Mouse (Mus musculus): ENCODE measurements around the gene Atp5mpl.

The Atp5mpl gene

GRCm38 (mm10) chr12:111966683-111967173 is at the start of gene Atp5mpl:
Atp5mpl (minus strand) TSS chr12:111966977.
- peak; percentile 95 for DNase-seq

GRCm38 (mm10) chr12:112016346-112016745 is 49.6 kb upstream of the Atp5mpl start:
- no peak for DNase-seq

DNA sequence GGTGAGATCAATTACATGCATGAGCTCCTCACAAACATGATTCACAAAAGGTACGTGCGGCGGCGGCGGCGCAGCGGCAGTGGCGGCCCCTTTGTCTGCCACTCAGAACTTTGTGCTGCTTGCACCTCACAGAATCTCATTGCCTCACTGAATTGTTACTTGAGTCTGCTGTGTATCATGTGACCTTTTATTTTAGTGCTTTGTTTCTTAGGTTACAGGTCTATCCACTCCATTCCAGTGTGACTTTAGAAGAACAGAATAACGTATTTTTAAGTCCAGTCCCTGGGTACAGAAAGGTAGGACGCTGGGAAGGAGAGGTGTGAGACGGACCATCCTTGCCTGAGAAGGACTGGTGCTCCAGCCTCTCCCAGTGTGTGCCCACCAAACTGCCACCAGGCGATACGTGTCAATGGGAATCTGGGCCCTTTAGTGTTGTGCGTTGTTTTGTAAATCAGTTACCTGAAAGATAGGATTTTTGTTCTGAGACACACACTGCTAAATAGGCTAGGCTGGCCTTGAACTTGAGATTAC is 46.6 kb upstream of the Atp5mpl start:
- peak; percentile 25 for DNase-seq

GRCm38 (mm10) chr12:112012511-112013270 is 45.9 kb upstream of the Atp5mpl start:
- DNase-seq = peak; percentile 35

DNA sequence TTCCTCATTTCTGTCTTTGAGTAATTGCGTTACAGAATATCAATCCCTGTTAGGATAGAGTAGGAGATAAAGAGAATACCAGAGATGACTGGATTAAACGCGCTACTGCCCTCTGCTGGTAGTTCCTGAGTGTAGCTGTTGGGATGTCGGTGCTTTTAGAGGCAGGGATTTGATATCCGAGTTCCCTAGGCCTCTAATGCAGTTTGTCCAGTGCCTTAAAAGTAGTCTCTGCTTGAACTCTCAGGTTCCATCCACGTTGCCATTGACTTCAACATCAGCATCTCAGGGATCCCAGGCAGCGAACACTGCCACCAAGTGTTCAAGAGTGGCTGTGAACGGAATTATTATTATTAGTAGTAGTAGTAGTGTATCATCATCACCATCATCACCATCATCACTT is 34.4 kb upstream of the Atp5mpl start:
- DNase-seq = peak; percentile 90

DNA sequence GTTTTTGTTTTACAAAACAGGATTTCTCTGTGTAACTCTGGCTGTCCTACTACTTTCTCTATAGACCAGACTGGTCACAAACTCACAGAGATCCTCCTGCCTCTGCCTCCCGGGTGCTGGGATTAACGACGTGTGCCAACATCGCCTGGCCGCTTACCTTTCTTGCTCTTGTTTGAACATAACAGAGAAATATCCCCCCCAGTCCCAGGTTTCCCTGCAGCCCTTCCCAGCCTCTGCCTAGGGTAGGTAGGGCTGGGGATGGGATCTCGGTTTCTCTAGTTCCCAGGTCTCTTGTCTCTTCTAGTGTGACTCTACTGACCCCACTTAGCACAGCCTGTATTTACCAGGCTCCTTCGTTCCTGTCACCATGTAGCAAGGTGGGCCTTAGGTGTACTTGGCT is 33.0 kb upstream of the Atp5mpl start:
- no peak for DNase-seq

- DNase-seq = no peak
Measured at GRCm38 (mm10) chr12:111995161-111995560, 28.4 kb upstream of the Atp5mpl start.

- no peak for DNase-seq
Measured at GRCm38 (mm10) chr12:111992626-111993025, 25.8 kb upstream of the Atp5mpl start.

- peak; percentile 34 for DNase-seq
Measured at GRCm38 (mm10) chr12:111986756-111987155, 20.0 kb upstream of the Atp5mpl start.

DNA sequence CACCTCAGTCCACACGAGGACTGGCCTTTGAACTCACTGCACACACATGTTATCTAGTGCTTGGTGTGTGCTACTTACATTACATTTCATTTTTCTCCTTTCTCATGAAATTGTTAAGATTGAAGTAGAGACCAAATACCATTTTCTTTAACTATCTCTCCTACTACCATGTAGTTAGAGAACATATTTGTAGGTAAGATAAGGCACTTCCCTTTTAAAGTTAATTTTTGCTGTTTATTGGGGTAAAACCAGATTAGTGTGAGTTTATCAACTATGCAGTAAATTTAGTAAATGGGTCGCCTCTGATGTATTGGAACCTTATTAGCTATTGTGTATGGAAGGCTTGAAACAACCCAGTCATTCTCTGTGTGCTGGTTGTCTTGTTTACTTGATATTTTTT is 16.4 kb upstream of the Atp5mpl start:
- DNase-seq = no peak

DNA sequence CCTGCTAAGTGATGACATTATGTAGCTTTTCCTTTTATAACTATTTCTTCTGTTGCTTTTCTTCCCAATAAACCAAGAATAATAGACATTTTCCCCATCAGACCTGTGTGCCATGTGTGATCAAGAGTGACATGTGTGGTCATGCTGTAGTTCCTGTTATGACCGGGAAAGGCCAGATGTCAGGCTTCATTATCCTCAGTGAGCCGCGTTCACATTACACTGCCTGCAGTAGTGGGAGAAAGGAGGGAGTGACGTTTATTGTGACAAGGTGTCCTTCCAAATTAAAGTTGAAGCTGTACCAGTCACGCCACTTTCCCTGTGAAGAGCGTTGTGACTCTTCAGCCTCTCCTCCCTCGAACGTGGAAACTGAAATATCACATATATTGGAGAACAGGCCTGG is 15.1 kb upstream of the Atp5mpl start:
- peak; percentile 82 for DNase-seq

GRCm38 (mm10) chr12:111980887-111981367 is 14.2 kb upstream of the Atp5mpl start, which contains the start of gene Rd3l:
Rd3l (minus strand) TSS chr12:111981317.
- peak; percentile 41 for DNase-seq

- no peak for DNase-seq
Measured at GRCm38 (mm10) chr12:111978274-111978673, 11.5 kb upstream of the Atp5mpl start.

- peak; percentile 35 for DNase-seq
Measured at GRCm38 (mm10) chr12:111977138-111977537, 10.4 kb upstream of the Atp5mpl start.

DNA sequence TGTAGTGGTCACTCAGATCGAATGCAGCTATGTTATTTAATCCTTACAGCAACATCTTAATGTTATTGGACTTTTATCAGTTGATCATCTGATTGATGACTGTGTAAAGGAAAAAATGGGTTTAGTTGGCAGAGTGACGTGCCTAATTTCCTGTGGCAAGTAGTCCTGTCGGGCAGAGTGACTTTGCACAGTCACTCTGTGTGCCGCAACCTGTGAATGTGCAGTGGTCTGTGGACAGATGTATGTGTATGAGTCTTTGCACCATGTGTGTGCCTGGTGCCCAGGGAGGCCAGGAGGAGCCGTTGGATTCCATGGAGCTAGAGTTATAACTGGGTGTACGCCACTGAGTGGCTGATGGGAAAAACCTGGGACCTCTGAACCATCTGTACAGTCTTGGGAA is 7.8 kb upstream of the Atp5mpl start:
- DNase-seq = no peak

DNA sequence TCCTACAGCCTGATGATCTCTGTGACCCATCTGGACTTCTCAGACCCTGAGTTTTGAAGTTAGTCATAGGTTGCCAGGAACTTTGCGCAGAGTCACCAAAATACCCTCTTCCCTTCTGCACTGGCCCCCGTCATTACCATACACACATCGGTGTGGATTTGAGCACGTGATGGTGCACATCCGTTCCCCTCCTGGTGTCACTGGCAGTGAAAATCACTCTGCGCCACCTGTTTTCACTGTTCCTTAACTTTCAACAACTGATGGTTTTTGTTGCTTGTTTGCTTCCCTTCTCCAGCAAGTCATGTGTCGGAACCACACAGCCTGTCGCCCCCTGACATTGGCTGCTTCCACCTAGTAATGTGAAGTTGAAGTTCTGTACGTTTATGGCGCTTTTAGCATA is 5.7 kb upstream of the Atp5mpl start:
- DNase-seq = no peak

DNA sequence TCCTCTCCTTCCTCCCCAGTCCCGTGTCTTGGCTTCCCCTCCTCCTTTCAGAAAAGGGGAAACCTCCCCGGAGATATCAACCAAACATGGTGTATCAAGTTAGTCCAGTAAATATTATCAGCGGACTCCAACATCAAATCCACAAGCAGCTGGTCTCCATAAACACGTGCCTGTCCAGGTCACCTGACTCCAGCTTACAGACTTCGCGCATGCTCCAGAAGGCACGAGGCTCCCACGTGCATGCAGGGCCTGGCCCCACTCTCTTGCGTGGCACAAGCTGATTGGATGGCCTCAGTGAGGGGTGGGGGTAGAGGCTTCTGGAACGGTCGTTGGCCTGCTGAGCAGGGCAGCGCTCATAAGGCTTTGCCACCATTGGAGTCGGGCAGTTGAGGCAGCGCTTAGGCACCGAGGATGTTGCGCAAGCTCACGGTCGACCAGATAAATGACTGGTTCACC is 4.5 kb upstream of the Atp5mpl start, which contains the start of gene Tdrd9:
Gene Tdrd9, plus strand, starts transcription at position 329 of the 456 bp plus-strand sequence.
- no peak for DNase-seq

DNA sequence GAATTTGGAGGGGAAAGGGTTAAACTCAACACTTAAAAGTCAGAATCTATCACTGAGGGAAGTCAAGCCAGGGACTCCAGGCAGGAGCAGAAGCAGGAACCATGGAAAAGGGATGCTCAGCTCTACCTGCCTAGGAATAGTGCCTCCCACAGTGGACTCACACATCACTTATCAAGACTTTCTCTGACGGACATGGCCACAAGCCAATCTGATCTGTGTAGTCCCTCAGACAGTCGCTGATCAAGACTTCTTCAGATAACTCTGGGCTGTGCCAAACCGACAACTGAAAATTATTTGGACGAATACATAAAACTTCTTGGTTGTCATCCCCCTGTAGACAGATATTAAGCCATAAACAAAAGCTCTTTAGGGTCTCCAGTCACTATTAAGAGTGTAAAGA is 3.3 kb upstream of the Atp5mpl start:
- DNase-seq = no peak

DNA sequence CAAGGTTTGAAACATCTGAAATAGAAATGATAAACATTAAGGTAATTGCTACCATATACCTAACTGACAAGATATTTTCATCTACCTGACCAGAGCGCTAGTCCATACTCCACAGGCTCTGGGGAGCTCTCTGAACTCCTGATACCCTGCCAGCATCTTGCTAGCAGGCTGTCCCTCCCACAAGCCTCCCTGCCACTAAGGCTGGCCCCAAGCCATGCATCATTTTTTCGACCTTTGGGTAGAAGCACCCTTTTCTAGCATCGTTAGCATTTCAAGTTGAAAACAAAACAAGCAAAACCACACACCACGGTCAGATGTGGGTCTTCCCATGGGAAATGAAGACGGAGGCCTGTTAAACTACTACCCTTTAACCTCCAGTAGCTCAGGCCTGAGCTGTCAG is 3.4 kb downstream of the Atp5mpl start:
- DNase-seq = no peak

GRCm38 (mm10) chr12:111958101-111958865 is 8.5 kb downstream of the Atp5mpl start:
- DNase-seq = peak; percentile 79

DNA sequence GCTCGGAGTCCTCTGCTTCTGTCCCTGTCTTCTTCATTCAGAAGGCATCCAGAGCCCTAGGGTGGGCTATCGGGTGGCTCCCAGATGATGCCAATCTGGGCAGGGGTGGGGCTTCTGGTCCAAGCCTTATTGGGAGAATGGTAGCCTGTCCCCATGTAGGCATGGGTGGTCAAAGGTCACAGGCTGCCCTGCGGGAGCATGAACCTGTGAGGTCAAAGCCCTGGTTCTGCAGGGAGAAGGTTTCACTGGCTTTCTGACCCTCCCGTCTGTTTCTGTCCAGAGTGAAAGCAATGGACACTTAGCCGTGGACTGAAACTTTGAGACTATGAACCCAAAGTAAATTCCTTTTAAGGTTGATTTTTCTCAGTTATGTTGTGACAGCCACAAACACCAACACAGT is 10.6 kb downstream of the Atp5mpl start:
- no peak for DNase-seq

GRCm38 (mm10) chr12:111951701-111952100 is 15.1 kb downstream of the Atp5mpl start:
- no peak for DNase-seq

DNA sequence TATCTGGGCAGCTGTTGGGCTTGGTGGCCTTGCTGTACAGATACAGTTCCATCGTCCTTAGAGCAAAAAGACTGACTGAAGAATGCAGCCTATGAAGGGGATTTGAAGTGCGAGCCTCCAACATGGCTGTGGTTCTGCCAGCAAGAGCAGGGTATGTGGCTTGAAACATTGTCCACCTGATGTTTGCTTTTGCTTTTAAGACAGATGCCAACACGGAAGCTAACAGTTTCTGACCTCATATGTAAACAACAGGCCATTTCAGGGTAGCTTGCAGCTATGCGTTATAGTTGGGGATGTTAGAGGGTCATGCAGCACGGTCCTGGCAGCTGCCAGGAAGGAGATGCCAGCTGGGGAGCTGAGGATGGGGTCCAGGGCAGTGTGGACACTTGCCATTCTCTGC is 16.3 kb downstream of the Atp5mpl start:
- no peak for DNase-seq

All from retina, postnatal 1 day (tissue).